ENCODE assay signal across 19 mouse cellular contexts in genomic region chr3:18713986-18714385, GRCm38 (mm10).
"Had no signal": no experiment of that assay in that cellular context is flagged by ENCODE, and none has a peak within 500 bp of the region (broad histone marks: within the 10 kb centered on the region; RNA-seq: fewer than 3 reads in every experiment).

No protein-coding gene starts in this region.

- H3K36me3 ChIP-seq: kidney, embryonic 15.5 days; limb, embryonic 10.5 days; liver, embryonic 15.5 days; midbrain, embryonic 15.5 days; stomach, embryonic 15.5 days had no signal

- H3K4me1 ChIP-seq: kidney, embryonic 15.5 days; limb, embryonic 10.5 days; liver, embryonic 15.5 days; megakaryocyte, embryonic 14.5 days; midbrain, embryonic 15.5 days; stomach, embryonic 15.5 days had no signal

- H3K9ac ChIP-seq: kidney, embryonic 15.5 days; liver, embryonic 15.5 days; midbrain, embryonic 15.5 days; stomach, embryonic 15.5 days had no signal

- ATAC-seq: midbrain, embryonic 15.5 days had no signal

- H3K27me3 ChIP-seq: kidney, embryonic 15.5 days; liver, embryonic 15.5 days; megakaryocyte, embryonic 14.5 days; midbrain, embryonic 15.5 days; stomach, embryonic 15.5 days had no signal

- DNase-seq: kidney, adult 11 months; kidney, postnatal 14 days; lung, adult 2 months; lung, postnatal 14 days; retina, postnatal 1 day; right cerebral cortex, postnatal 4 days; spleen, adult 18-20 months; thymus, adult 2 months; thymus, postnatal 25 days had no signal

- H3K4me3 ChIP-seq: kidney, embryonic 15.5 days; left cerebral cortex, adult 2 months; limb, embryonic 10.5 days; liver, embryonic 15.5 days; megakaryocyte, embryonic 14.5 days; midbrain, embryonic 15.5 days; stomach, embryonic 15.5 days had no signal

- H3K9me3 ChIP-seq: kidney, embryonic 15.5 days; limb, embryonic 10.5 days; liver, embryonic 15.5 days; megakaryocyte, embryonic 14.5 days; midbrain, embryonic 15.5 days; stomach, embryonic 15.5 days had no signal

- H3K27ac ChIP-seq: kidney, embryonic 15.5 days; left cerebral cortex, adult 2 months; limb, embryonic 10.5 days; liver, embryonic 15.5 days; macrophage; midbrain, embryonic 15.5 days; stomach, embryonic 15.5 days had no signal

- H3K4me2 ChIP-seq: kidney, embryonic 15.5 days; liver, embryonic 11.5 days; liver, embryonic 15.5 days; midbrain, embryonic 11.5 days; midbrain, embryonic 15.5 days; stomach, embryonic 15.5 days had no signal
